Mouse (Mus musculus) right cerebral cortex, adult 2 months (tissue): ENCODE measurements around the gene Dcakd.

ENCODE experiments used
- DNase-seq, 2 experiments: peaks; one replicate each; pipeline ENCODE4 v3.0.0; 2021 to 2022; ENCODE audit warnings: low spot score in 2 of 2

Dcakd gene

DNA sequence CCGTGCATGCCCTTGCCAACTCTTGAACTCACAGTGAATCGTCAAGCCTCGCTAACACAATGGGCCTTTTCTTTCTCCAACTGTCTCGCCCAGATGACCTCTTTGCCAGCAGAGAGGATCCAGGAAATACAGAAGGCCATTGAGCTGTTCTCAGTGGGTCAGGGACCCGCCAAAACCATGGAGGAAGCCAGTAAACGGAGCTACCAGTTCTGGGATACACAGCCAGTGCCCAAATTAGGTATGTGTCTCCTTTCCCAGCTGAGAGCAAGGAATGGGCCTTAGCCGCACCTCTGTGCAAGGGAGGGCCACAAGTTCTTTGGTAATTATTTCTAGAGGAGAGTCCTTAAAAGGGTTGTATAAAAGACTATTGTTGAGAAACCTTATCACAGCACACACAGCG, 18.2 kb upstream of the Dcakd start:
- no peak for DNase-seq

DNA sequence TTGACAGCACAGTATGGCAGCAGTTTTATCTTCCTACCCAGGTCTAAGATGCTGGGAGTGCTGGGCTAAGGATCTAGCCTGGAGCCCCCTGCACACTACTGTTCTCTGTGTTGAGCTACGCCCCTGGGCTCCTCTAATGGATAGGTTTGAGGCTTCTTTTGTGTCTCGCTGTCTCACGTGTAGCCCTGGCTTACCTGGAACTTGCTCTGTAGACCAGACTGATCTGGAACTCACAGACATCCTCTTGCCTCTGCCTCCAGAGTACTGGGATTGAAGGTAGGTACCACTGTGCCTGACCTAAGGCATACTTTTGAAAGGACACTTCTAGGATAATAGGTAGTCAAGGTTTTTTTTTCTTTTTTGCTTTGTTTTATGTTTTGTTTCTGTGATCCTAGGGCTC, 15.8 kb upstream of the Dcakd start:
- DNase-seq, result no peak

DNA sequence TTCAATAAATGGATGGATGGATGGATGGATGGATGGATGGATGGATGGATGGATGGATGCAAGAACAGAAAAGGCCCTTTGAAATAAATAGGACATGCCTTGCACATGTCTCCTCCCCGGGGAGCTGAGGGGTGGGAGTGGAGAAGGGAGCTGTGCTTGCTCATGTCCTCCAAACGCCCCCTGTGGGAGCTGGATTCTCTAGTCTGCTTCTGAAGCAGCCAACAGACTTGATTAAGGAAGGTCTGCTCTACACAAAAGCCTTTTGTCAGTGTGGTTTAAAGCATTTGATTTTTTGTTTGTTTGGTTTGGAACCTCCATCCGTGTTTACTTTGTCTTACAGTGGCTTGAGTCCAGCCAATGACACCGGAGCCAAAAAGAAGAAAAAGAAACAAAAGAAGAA, 14.7 kb upstream of the Dcakd start:
- DNase-seq, result no peak

DNA sequence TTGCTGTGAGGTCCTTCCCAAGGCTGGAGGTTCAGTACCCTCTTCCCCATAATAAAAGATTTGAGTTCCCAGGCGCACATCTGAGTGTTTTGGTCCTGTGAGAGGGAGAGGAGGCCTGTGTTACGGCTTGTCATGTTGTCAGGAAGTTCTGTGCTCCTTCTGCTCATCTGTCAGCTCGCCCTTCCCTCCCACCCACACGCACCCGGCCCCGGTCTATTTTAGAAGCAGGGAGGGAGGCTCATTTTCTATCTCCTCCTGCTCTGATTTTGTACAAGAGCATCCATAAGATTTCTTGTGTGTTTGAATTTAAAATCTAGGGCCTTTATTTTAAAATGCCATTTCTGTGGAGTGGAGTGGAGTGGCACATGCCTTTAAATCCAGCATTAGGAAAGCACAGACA, 9.9 kb upstream of the Dcakd start:
- peak in 1 of 2 experiments; percentile 65 for DNase-seq

DNA sequence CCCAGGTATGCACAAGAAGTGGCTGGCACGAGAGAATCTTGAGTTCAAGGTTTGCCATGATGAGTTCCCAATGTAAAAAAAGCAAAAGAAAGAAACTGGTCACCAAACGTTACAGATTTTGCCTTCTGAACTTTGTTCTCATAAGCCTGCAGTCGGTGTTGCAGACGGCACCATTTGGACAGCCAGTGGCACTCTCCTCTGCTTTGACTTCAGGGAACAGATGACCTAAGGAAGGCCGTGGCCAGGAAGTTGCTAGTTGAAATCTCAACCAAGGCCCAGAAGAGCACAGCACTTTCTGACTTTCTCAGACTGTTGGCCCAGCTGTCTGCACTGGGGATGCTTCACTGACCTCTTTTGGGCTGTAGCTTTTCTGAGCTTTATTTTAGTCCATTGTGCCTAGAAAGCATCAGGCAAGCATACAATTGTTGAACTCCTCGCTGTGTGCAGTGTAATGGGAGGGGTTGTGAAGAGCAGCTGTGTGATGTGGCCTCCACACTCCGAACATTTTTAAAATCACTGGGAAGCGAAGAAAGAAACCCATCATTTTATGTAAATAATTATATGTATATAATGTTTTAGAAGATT, 8.8 kb upstream of the Dcakd start:
- no peak for DNase-seq

DNA sequence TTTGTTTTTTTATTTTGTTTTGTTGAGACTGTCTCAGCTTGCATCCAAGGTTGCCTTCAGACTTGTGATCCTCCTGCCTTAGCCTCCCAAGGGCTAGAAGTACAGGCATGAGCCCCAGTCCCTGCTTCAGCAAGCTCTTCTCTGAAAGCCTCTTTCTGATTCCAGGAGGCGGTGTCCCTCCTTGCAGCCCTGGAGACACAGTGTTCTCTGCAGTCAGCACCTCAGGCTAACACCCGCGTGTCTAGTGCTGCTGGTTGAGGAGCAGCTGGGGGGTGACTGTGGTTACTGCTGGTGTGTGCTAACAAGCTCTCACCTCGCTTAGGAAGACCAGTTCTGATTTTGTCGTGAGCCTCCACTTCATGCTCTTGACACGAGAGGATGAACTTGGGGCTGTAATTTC, 6.9 kb upstream of the Dcakd start:
- no peak for DNase-seq

DNA sequence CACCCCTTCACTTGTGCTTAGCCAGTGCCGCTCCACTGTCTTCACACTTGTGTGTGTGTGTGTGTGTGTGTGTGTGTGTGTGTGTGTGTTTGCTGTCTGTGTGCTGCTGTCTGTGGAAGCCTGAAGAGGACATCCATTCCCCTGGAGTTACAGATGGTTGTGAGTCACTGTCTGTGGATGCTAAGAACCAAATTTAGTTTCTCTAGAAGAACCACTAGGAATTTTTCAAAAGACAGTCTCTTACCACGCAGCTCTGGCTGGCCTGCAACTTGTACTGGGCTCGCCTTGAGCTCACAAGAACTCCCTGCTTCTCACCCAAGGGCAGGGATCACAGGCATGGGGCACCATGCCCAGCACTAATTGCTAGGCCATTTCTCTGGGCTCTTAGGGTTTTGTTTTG, 4.9 kb upstream of the Dcakd start:
- peak; percentile 72 to 80 for DNase-seq

DNA sequence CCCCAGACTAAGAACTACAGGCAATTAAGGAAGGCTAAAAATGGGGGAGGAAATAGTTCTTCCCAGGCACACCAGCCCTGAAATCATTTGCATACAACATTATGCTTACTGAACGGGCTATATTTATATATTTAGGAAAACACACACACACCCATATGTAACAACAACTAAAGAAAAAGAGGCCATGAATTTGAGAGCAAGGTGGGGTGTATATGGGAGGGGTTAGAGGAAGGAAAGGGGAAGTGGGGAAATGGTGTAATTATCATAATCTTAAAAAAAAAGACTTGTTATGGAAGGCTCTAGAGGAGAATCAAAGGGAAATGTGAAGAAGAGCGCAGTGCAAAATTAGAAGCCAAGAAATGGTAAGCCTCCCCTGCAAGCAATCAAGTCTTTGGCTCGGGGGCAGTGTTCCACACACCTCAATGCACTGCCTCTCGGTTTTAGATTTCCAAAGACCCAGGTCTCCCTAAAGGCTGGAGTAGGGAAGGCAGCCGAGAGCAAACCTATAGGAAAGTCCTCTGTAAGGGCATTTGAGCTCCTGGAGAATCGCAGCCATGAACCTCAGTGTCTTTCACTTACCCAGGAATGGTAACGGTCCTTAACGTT, 460 bp downstream of the Dcakd start:
- no peak for DNase-seq

DNA sequence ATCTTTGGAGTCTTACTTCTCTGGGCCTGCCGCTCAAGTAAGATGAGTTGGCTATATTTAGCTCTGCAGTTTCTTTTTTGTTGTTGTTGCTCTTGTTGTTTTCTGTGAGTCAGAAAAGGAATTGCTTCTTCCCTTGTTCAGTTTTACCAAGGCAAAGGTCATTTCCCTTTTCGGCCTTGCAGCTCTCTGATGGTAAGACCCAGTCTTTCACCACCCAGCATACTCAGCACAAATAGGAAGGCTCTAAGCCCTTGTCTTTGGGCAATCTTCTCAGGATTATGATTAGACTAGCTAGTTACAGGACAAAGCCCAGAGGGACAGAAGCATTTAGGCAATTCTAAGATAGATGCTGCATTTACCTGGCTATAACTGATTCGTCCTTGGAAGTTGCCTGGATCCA, 1.2 kb downstream of the Dcakd start:
- DNase-seq, result no peak

DNA sequence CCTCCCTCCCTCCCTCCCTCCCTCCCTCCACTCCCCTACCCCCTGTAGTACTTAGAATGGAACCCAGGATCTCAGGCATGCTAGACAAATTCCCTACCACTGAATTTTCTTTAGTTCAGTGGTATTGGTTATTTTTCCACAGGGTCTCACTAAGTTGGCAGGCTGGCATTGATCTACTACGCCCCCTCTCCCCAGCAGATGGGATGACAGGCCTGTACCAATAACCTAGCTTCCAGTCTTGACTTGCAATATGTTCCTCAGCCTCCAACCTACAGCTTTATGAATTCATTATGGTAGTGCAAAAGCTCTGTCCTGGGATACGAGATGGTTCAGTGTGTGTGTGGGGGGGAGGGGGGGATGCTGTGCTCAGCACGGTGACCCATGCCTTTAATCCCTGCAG, 4.2 kb downstream of the Dcakd start:
- no peak for DNase-seq

DNA sequence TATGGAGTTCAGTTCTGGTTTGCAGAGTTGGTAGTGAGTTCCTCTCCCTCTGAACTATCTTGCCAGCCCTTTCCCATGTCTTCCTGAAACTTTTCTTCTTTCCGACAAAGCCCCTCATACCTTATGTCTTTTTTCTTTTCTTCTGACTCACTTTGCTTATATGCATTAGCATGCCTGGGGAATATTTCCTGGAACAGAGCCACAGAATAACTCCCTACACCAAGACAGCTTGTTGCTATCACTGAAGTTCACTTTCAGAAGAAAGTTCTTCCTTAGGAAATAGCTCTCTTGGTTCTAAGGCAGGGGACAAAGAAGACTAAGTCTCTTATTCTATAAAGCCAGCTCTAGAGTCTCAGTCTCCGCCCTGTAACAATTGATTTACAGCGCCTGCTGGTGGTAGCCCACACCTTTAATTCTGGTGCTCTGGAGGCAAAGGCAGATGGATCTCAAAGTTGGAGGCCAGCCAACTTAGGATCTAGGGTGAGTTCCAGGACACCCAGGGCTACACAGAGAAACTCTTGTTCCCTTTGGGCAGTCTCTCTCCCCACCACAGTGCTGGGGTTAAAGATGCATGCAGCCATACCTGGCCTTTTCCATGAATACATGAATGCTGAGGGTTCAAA, 7.3 kb downstream of the Dcakd start:
- no peak for DNase-seq

DNA sequence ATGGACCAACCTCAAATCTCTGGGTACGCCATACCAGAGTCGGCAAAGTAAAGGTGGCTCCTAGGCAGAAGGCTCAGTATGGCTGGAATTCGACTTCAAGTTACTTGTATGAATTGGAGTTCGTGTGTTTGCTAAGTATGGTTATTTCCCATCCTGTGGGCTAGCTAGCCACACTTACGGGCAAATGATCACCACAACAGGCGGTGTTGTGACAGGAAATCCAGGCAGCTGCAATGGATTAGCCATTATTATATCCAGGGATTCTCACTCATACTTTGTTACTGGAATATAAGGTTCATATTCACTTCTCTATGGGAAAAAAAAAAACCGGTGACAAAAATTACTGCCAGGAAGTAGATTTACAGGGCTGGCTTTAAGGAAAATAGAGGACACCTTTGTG, 8.8 kb downstream of the Dcakd start:
- no peak for DNase-seq

DNA sequence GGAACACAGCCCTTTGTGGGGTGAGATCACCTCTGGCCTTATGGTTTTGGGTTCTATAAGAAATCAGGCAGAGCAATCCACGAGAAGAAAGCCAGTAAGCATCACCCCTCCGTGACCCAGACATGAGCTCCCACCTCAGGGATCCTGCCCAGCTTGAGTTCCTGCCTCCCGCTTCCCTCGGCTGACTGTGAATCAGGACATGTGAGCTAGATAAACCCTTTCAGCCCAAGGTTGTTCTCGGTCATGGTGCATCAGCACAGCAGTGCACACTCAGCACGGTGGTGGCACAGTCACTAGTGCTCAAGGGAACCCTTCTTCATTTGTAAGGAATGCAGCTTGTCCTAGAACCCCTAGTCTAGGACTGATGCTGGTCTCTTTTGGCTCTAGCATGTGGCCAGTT, 9.3 kb downstream of the Dcakd start:
- no peak for DNase-seq

DNA sequence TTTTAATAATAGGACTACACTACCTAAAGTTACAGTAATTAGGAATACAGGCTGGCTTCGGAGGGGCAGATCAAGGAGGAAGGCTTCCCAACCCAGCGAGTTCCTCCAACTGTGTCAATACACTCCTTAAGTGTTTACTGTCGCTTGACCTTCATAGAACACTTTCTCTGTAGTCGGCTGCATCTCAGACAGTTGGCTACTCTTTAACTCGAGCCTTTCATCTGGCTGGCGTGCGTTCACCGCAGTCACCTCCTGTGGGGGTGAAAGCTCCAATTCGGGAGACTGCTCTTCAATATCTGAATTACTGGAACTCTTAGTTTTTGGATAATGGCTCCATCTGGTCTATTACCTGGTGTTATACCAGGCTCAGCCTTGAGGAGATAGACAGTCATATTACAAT, 10.5 kb downstream of the Dcakd start:
- DNase-seq, result no peak

DNA sequence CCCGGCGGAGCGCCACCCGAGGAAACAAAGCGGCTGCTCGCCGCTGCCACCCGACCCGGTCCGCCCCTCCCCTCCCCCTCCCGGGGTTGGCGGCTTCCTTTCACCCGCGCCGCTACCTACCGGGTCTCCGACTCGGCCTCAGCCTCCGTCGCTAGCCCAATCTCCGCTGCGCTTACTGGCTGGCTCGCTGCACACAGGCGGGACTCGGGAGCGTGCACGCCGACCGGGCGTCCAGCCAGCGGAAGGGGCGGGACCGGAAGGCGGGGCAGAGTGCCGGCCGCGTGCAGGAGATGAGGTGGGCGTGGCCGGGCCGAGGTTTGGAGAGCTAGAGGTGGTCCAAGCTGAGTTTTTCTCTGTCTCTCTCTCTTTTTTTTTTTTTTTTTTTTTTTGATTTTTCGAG, 11.2 kb downstream of the Dcakd start:
- peak; percentile 95 to 97 for DNase-seq

DNA sequence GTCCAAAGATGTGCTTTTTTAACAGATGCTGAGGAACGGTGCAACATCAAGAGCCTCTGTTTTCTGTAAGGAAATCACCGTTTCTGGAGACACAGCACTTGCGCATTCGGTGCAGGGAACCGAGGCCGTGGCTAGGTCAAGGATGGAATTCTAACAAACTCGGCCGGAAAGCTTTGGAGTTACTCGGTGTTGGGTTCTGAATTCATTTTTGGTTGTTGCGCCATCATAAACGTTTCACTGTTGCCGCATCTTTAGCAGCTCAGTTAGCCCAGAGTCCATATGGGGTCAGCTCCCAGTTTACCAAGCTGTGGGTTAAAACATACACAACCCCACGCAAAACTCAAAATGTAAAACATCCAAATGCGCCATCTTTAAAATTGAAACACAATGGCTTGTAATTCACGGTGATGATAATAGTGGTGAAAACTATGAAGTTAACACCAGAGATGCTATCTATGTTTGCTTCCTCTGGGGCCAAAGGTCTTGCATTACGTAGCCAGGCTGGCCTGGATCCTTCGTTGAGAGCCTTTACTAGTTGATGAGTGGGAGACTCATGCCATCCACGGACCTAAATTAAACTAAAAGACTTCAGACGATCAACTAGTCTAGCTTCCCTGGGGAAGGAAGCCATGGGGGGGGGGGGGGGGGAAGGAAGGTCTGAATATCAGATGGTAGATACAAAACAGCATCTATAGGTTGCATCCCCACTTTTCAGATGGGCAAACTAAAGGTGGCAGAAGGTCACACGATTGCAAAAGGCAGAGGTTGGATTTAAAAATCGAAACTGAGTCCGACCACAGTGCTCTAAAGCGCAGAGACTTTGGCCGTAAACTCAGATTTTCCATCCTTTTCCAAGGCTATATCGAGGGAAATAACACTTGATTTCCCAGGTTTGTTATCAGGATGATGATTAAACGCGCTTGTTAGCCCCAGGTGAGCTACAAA, 12.0 kb downstream of the Dcakd start:
- no peak for DNase-seq

DNA sequence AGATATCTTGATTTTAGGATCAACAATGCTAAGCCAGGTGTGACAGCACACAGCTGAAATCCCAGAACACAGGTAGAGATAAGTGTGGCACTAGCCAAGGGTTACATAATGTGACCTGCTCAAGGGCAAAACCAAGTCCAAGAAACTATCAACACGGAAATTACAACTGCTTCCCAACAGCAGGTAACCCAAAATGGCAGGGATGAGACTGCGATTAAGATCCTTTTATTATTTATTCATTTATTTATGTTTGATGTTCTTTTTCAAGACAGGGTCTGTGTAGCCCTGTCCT, 17.0 kb downstream of the Dcakd start:
- DNase-seq, result no peak

DNA sequence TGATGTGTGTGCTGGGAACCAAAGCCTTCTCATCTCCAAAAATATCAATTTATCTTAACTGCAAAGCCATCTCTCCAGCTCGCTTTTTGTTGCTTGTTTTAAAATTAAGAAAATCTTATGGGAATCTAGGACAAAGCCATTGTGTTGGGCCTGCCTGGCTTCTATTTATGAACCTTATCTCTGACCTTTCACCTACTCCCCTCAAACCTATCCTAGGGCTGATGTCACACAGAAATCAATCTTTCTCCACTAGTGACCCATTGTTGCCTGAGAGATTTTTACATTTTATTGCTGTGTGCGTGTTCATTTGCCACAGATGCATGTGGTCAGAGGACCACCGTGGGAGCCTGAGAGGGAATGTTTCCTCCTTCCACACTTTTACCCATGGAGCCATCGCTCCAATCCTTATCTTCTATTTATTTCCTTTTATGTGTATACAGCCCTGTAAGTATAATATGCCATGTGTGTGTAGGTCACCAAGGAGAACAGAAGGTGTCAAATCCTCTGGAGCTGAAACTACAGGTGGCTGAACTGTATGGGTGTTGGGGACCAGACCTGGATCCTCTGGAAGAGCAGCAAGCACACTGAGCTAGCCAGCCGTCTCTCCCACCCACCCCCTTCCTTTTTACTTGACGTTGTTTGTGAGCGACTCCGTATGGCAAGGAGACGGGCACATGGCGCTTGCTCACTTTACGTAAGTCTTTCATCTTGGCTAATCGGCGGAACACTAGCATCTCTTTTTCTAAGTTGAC, 17.5 kb downstream of the Dcakd start:
- no peak for DNase-seq

DNA sequence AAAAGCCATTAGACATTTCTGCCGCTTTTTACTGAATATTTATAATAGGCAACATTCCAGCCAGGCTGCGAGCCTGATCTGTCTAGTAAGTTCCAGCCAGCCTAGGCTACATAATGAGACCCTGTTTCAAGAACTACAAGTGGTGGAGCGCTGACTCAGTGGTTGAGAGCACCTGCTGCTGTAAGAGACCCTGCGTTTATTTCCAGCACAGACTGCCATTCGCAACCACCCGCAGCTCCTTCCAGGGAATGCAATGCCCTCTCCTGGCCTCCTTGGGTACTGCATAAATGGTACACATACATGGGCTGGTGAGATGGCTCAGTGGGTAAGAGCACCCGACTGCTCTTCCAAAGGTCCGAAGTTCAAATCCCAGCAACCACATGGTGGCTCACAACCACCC, 18.9 kb downstream of the Dcakd start:
- no peak for DNase-seq

DNA sequence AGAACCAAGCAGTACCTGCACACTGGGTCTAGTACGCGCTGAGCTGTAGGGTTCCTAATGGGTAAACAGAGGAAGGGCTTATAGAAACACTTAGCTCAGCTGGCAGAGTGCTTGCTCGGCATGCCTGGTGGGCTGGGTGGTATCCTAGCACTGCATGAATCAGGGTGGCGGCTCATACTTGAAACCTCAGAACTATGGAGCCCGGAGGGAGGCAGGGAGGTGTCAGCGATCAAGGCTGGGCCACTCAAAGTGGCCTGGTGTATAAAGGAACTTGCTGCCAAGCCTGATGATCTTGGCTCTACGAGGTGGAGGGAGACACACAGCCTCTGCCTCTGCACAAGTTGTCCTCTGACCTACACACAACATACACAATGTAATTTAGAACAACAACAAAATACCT, 19.6 kb downstream of the Dcakd start:
- DNase-seq, result no peak

DNA sequence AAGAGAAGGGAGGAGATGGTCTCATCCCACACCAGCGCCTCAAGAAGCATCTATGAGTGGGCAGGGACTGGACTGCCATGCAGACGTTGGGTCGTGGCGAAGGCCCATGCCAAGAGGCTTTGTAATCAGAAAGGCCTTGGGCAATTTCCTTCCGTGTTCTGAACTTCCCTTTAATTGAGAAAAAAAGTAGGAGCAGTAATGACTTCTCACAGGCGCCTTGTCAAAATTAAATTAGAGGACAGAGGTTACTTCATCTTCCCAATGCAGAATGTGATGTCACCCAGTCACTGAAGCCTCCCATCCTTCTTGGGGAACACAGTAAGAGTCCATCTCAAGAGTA, 21.2 kb downstream of the Dcakd start:
- no peak for DNase-seq

DNA sequence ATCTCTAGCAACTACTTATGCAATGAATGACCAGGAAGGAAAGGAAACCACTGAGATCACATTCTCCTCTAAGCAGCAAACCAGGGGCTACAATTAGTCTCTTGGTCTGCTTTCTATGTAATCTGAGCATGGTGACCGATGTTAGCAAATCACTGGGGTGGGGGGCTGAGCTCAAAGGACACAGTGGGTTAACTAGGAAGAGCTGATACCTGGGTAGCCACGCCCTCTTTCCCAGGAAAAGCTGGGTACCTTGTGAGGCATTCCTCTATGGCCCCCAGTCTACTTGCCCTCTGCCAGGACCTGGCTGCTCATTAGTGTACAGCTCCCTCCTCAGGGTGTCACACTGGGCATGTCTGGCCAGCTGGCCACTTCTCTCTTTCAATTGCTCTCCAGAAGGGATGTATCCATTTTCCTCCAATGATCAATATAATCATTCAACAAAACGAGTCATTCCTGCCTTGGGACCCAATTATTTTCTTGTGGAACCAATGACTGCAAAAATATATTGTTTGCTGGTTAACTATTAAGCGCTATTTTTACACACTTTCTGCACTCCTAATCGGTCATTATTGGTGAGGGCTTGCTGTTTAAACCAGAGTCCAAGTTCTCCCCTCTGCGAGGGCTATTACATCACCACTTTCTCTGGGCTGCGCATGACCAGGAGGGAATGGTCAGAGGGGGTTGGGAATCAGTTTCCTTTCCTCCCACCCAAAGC, 21.7 kb downstream of the Dcakd start:
- DNase-seq, result no peak
